ENCODE assay signal across 8 mouse cellular contexts in the genomic region with DNA sequence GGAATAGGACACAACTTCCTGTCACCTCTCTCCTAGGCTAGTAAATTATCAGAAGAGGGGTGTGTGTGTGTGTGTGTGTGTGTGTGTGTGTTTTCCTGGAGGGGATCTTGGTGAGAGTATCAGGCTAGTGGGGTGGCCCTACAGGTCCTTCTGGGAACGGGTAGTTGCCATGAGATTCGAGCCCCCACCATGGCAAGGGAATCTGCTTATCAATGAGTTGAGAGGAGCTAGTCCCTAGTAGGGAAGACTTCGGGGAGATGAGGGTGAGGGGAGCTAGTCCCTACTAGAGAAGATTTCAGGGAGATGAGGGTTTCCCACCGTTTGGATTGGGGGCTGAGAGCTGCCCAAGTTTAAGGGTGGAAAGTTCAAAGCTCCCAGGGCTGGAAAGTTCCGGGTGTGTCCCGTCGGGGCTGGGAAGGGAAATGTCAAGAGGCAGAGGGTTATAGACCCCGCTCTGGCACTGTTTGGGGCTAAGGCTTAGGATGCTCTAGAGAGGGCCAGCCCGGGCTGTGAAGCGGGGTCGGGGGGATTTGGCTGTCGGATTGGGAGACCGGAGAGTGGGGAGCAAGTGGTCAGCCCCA. TPM values are rescaled to one million over a fixed set of nuclear protein-coding genes. Genes with fewer than 3 reads are reported as not detected.
DNase-seq lines count a peak whose midpoint lies in the region; ATAC-seq and TF ChIP-seq lines count a peak whose summit lies in the region.

No protein-coding gene starts in this region.

- TF ChIP-seq CTCF in lung, adult 2 months (IDR thresholded peaks at IDR 0.05; ENCODE audit: insufficient read depth, low read length): no peak

- peaks cover 3% of the 10 kb centered on the region; the same call in 1 of the 2 replicates for H3K36me3 ChIP-seq in embryonic facial prominence, embryonic 15.5 days
- H3K36me3 ChIP-seq in intestine, embryonic 15.5 days: no peaks in the 10 kb centered on the region

- no peaks in the 10 kb centered on the region for H3K9me3 ChIP-seq in embryonic facial prominence, embryonic 15.5 days (replicated peaks)
- no peaks in the 10 kb centered on the region for H3K9me3 ChIP-seq in intestine, embryonic 15.5 days

- peaks cover 7% of the 10 kb centered on the region for H3K4me1 ChIP-seq in lung, adult 2 months (ENCODE audit: control insufficient read depth, insufficient read depth, low read length)
- peaks cover 19% of the 10 kb centered on the region for H3K4me1 ChIP-seq in embryonic facial prominence, embryonic 15.5 days
- 0 out of 2 replicates have a peak, but pooled peaks cover 10% of the 10 kb centered on the region for H3K4me1 ChIP-seq in intestine, embryonic 15.5 days (replicated peaks)

- H3K9ac ChIP-seq in embryonic facial prominence, embryonic 15.5 days: peak overlapping the region; percentile 86
- H3K9ac ChIP-seq in intestine, embryonic 15.5 days: peak overlapping the region; percentile 96

- WGBS in lung, adult 2 months: 3% methylated on average over 13 of the region's 13 CpGs
- WGBS in embryonic facial prominence, embryonic 15.5 days: 2% methylated on average over 13 of the region's 13 CpGs
- 4% methylated on average over 13 of the region's 13 CpGs for WGBS in intestine, embryonic 15.5 days

- no peak for TF ChIP-seq POLR2A in lung, adult 2 months (IDR thresholded peaks at IDR 0.05; ENCODE audit: borderline replicate concordance, extremely low read depth, low read depth, low read length)

- intact Hi-C loops in left cerebral cortex, postnatal 4 days (cut with DNase I): no loop called here

- no peaks in the 10 kb centered on the region for H3K27me3 ChIP-seq in embryonic facial prominence, embryonic 15.5 days
- H3K27me3 ChIP-seq in intestine, embryonic 15.5 days (replicated peaks): no peaks in the 10 kb centered on the region

- H3K4me3 ChIP-seq in lung, adult 2 months (replicated peaks; ENCODE audit: extremely low read depth, low read depth, low read length): peak overlapping the region; percentile 95
- H3K4me3 ChIP-seq in embryonic facial prominence, embryonic 15.5 days (replicated peaks): peak overlapping the region; percentile 80
- H3K4me3 ChIP-seq in intestine, embryonic 15.5 days (replicated peaks): peak overlapping the region; percentile 92

- no peak for ATAC-seq in embryonic facial prominence, embryonic 15.5 days (ENCODE audit: insufficient number of reproducible peaks, low FRiP score, low TSS enrichment, low read depth)
- no peak for ATAC-seq in intestine, embryonic 15.5 days
- peak; percentile 19 for ATAC-seq in megakaryocyte-erythroid progenitor cell, adult 5-6 weeks (replicated peaks; ENCODE audit: low FRiP score, low TSS enrichment, poor library complexity, severe bottlenecking)

- peak overlapping the region; percentile 84; the same call in 1 of the 2 replicates for H3K27ac ChIP-seq in embryonic facial prominence, embryonic 15.5 days (replicated peaks)
- peak overlapping the region; percentile 88 for H3K27ac ChIP-seq in intestine, embryonic 15.5 days

- DNase-seq in lung, adult 2 months: no peak
- DNase-seq in lung, postnatal 25 days (ENCODE audit: low spot score): no peak
- DNase-seq in urinary bladder, postnatal 10 days (ENCODE audit: low spot score): no peak
- no peak for DNase-seq in cerebellum, adult 18-20 months
- DNase-seq in left cerebral cortex, postnatal 4 days: no peak

- peak overlapping the region; percentile 74 for H3K4me2 ChIP-seq in embryonic facial prominence, embryonic 15.5 days (replicated peaks)
- H3K4me2 ChIP-seq in intestine, embryonic 15.5 days (replicated peaks): peak overlapping the region; percentile 78

RNA-seq across cellular contexts. Expression of gene Tmem9b, which starts 1.2 kb away (rescaled TPM):
- 45.4 and 60.4 TPM in 2 replicates for polyA plus RNA-seq in lung, adult 2 months (2012; rRNA removed)
- 67.6 and 68.1 TPM in 2 replicates for polyA plus RNA-seq in embryonic facial prominence, embryonic 15.5 days (2015; fragmentation: Nextera tagmentation; extraction: Ambion mirVana)
- 64.4 and 65.2 TPM in 2 replicates for polyA plus RNA-seq in intestine, embryonic 15.5 days (2015; fragmentation: Nextera tagmentation; extraction: Ambion mirVana)
- 24.3 and 26.4 TPM in 2 replicates for total RNA-seq in megakaryocyte-erythroid progenitor cell, adult 5-6 weeks (2014; fragmentation: Nextera tagmentation)
- total RNA-seq in megakaryocyte-erythroid progenitor cell, adult 5-6 weeks (2017): 16.2 and 24.6 TPM in 2 replicates
- total RNA-seq in left cerebral cortex, postnatal 4 days (2021): 10 to 100 TPM; 51.0 to 57.8 TPM

RNA-seq across cellular contexts. Expression of gene Ascl3, which starts 20.0 kb away (rescaled TPM):
- polyA plus RNA-seq in lung, adult 2 months (2012; rRNA removed): 0.38 and 0.62 TPM in 2 replicates
- 0.50 and 0.57 TPM in 2 replicates for polyA plus RNA-seq in embryonic facial prominence, embryonic 15.5 days (2015; fragmentation: Nextera tagmentation; extraction: Ambion mirVana)
- not detected in 2 replicates for polyA plus RNA-seq in intestine, embryonic 15.5 days (2015; fragmentation: Nextera tagmentation; extraction: Ambion mirVana)
- not detected in 2 replicates for total RNA-seq in megakaryocyte-erythroid progenitor cell, adult 5-6 weeks (2014; fragmentation: Nextera tagmentation)
- total RNA-seq in megakaryocyte-erythroid progenitor cell, adult 5-6 weeks (2017): 2.1 TPM in 1 of 2 replicates, not detected in the other
- not detected for total RNA-seq in left cerebral cortex, postnatal 4 days (2021)

RNA-seq across cellular contexts. Expression of gene BC051019, which starts 27.9 kb away (rescaled TPM):
- 17.8 and 19.7 TPM in 2 replicates for polyA plus RNA-seq in lung, adult 2 months (2012; rRNA removed)
- 7.4 and 14.7 TPM in 2 replicates for polyA plus RNA-seq in embryonic facial prominence, embryonic 15.5 days (2015; fragmentation: Nextera tagmentation; extraction: Ambion mirVana)
- 0.14 and 0.16 TPM in 2 replicates for polyA plus RNA-seq in intestine, embryonic 15.5 days (2015; fragmentation: Nextera tagmentation; extraction: Ambion mirVana)
- total RNA-seq in megakaryocyte-erythroid progenitor cell, adult 5-6 weeks (2014; fragmentation: Nextera tagmentation): not detected in 2 replicates
- not detected in 2 replicates for total RNA-seq in megakaryocyte-erythroid progenitor cell, adult 5-6 weeks (2017)
- total RNA-seq in left cerebral cortex, postnatal 4 days (2021): under 1 TPM in 1 of 2 experiments, not detected in 1; 0.22 TPM

RNA-seq across cellular contexts. Expression of gene Nrip3, which starts 30.3 kb away (rescaled TPM):
- polyA plus RNA-seq in lung, adult 2 months (2012; rRNA removed): 0.05 and 0.22 TPM in 2 replicates
- polyA plus RNA-seq in embryonic facial prominence, embryonic 15.5 days (2015; fragmentation: Nextera tagmentation; extraction: Ambion mirVana): 1.6 and 2.6 TPM in 2 replicates
- 0.33 and 0.36 TPM in 2 replicates for polyA plus RNA-seq in intestine, embryonic 15.5 days (2015; fragmentation: Nextera tagmentation; extraction: Ambion mirVana)
- total RNA-seq in megakaryocyte-erythroid progenitor cell, adult 5-6 weeks (2014; fragmentation: Nextera tagmentation): not detected in 2 replicates
- not detected in 2 replicates for total RNA-seq in megakaryocyte-erythroid progenitor cell, adult 5-6 weeks (2017)
- 10 to 100 TPM; 30.9 to 36.1 TPM for total RNA-seq in left cerebral cortex, postnatal 4 days (2021)

RNA-seq across cellular contexts. Expression of gene Akip1, which starts 48.0 kb away (rescaled TPM):
- polyA plus RNA-seq in lung, adult 2 months (2012; rRNA removed): 16.3 and 18.3 TPM in 2 replicates
- polyA plus RNA-seq in embryonic facial prominence, embryonic 15.5 days (2015; fragmentation: Nextera tagmentation; extraction: Ambion mirVana): 40.9 and 44.8 TPM in 2 replicates
- polyA plus RNA-seq in intestine, embryonic 15.5 days (2015; fragmentation: Nextera tagmentation; extraction: Ambion mirVana): 38.1 and 38.6 TPM in 2 replicates
- 40.8 and 50.5 TPM in 2 replicates for total RNA-seq in megakaryocyte-erythroid progenitor cell, adult 5-6 weeks (2014; fragmentation: Nextera tagmentation)
- 35.3 and 43.5 TPM in 2 replicates for total RNA-seq in megakaryocyte-erythroid progenitor cell, adult 5-6 weeks (2017)
- 10 to 100 TPM in 1 of 2 experiments, 1 to 10 TPM in 1; 7.3 to 10.5 TPM for total RNA-seq in left cerebral cortex, postnatal 4 days (2021)
